Mouse (Mus musculus) mouse embryonic stem cell (cell line): ENCODE results near the gene Gimap4.

ENCODE experiments used
- in situ Hi-C, 2 experiments: fragments of 300-500 bp; cut with MboI; formaldehyde crosslinking; loops; 1 replicate in 1 of 2; 3 replicates in 1 of 2; pipeline ENCODE4 v1.14.3; 2019 to 2020; ENCODE audit warnings: low sequenced_read_pairs in 2 of 2, low pct_unique_long_range_greater_than_20kb in 1 of 2, mixed read lengths in 1 of 2; ENCODE audit not compliant: unreplicated experiment in 1 of 2

Gimap4 gene

DNA sequence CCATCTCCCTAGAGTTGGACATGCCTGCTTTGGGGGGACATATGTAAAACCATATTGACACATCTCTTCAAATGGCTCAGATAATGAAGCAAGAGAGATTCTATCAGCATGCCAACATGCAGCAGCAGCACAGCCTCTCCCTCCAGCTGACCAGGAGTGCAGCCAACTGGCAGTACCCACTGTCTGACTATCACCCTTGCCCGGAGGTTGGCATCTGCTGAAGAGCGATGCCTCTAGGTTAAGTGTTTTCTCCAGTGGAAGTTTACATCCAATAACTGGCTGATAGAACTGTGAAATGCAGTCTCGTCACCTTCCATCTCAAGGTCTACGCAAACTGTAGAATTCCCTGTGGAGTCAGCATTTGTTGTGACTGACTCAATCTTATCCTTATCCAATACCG is 53.3 kb downstream of the Gimap4 start:
- in situ Hi-C loops = no loop called here

- in situ Hi-C loops = no loop called here
Measured at GRCm38 (mm10) chr6:48738961-48739779, 54.8 kb downstream of the Gimap4 start, which contains the start of gene Gimap1. Gene Gimap1, plus strand, starts transcription at chr6:48739054.

GRCm38 (mm10) chr6:48739780-48740055 is 55.4 kb downstream of the Gimap4 start:
- in situ Hi-C loops = no loop called here

DNA sequence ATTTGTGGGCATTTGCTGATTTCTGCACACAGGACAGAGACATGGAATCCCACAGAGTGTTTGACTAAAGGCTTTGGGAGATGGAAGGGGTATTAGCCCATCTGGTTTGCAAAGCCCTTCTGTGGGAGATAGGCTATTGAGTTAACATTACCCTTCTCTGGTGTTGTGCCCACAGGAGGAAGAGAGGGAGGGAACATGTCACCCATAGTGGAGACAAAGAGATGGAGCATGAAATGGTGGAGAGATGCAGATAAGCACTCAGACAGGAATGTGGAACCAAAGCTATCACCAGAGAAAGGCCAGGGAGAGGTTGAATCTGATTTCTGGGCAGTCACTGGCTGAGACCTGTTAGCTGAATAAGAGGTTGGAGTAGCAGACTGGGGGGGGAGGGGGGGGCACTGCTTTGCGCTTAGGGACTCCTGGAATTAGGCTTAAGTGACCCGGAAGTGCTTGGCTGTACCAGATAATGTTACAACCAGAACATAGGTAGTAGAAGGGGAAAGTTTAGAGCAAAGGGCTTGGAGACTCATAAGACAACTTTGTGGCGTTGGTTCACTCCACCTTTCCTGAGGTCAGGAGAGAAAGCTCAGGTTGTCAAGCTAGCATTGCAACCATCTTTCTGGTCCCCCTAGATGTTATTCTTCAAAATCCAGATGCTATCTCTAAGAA is 56.3 kb downstream of the Gimap4 start:
- in situ Hi-C loops = no loop called here

- in situ Hi-C loops = no loop called here
Measured at GRCm38 (mm10) chr6:48741273-48741672, 56.9 kb downstream of the Gimap4 start.
